Mouse (Mus musculus) heart, embryonic 10.5 days (tissue): Measurements from ENCODE around the gene Pde4b. TPM values are rescaled to one million over a fixed set of nuclear protein-coding genes. Genes with fewer than 3 reads are reported as not detected.

Experiments used
- DNase-seq: peaks from one replicate; pipeline ENCODE4 v3.0.0-alpha.2; 2017; ENCODE audit warnings: low spot score
- H3K27ac ChIP-seq: fragments of 300-500 bp; sonication (generic); 2 replicates; pipeline ENCODE4 v1.5.1; 2016; ENCODE audit warnings: mild to moderate bottlenecking
- H3K27me3 ChIP-seq: fragments of 300-500 bp; sonication (generic); 2 replicates; pipeline ENCODE4 v1.6.1; 2016; ENCODE audit warnings: mild to moderate bottlenecking; ENCODE audit not compliant: poor library complexity, insufficient read depth, severe bottlenecking
- H3K36me3 ChIP-seq: fragments of 300-500 bp; sonication (generic); 2 replicates; pipeline ENCODE4 v1.6.1; 2016; ENCODE audit warnings: mild to moderate bottlenecking, moderate library complexity
- H3K4me1 ChIP-seq: fragments of 300-500 bp; sonication (generic); 2 replicates; pipeline ENCODE4 v1.6.1; 2016; ENCODE audit warnings: mild to moderate bottlenecking
- H3K4me3 ChIP-seq: fragments of 300-500 bp; sonication (generic); 2 replicates; pipeline ENCODE4 v1.5.1; 2016; ENCODE audit warnings: mild to moderate bottlenecking, moderate library complexity
- H3K9me3 ChIP-seq: fragments of 300-500 bp; sonication (generic); 2 replicates; pipeline ENCODE4 v1.6.1; 2016; ENCODE audit warnings: mild to moderate bottlenecking, moderate library complexity
- WGBS: fragments of 180-500 bp; shearing (Covaris S2); methylation state at CpG from one replicate; pipeline ENCODE4 v1.1.7; 2016; 5-methylcytosine and 5-hydroxymethylcytosine counted together
- polyA plus RNA-seq: library from polyadenylated mRNA; unstranded; fragments of >200 nt; fragmentation: Nextera tagmentation; extraction: Ambion mirVana; gene quantifications from 2 replicates; pipeline ENCODE4 v1.2.1, GENCODE M21; 2016

Pde4b gene
- polyA plus RNA-seq, 1 experiment from 2014 or later: 13.9 TPM

- H3K27ac ChIP-seq: no peak overlapping the region
- 77% methylated on average over 7 of the region's 7 CpGs for WGBS
- no peak overlapping the region for H3K4me3 ChIP-seq
- H3K9me3 ChIP-seq: no peaks in the 10 kb centered on the region
- DNase-seq: no peak
- no peaks in the 10 kb centered on the region for H3K36me3 ChIP-seq
- H3K27me3 ChIP-seq: no peaks in the 10 kb centered on the region
- no peaks in the 10 kb centered on the region for H3K4me1 ChIP-seq
Measured at GRCm38 (mm10) chr4:102655331-102655730, 568.0 kb downstream of the Pde4b start.

- 19% methylated on average over 3 of the region's 3 CpGs for WGBS
- no peaks in the 10 kb centered on the region for H3K9me3 ChIP-seq
- no peak for DNase-seq
- no peak overlapping the region for H3K4me3 ChIP-seq
- H3K4me1 ChIP-seq: no peaks in the 10 kb centered on the region
- H3K27ac ChIP-seq: no peak overlapping the region
- H3K36me3 ChIP-seq: no peaks in the 10 kb centered on the region
- no peaks in the 10 kb centered on the region for H3K27me3 ChIP-seq
Measured at GRCm38 (mm10) chr4:102656494-102657036, 569.2 kb downstream of the Pde4b start.

Other genes with a start within 250 kb of the Pde4b start
- not detected in 2 replicates for gene B020004J07Rik, start 243.5 kb upstream of the Pde4b start, polyA plus RNA-seq
- gene C130073F10Rik, start 193.8 kb upstream of the Pde4b start, polyA plus RNA-seq: not detected in 2 replicates
- gene Gm12800, start 178.4 kb upstream of the Pde4b start, polyA plus RNA-seq: not detected in 2 replicates
- gene Gm12794, start 147.1 kb upstream of the Pde4b start, polyA plus RNA-seq: not detected in 2 replicates
- gene Gm12790, start 106.5 kb upstream of the Pde4b start, polyA plus RNA-seq: not detected in 2 replicates
- not detected in 2 replicates for gene Gm12789, start 100.9 kb upstream of the Pde4b start, polyA plus RNA-seq